Mouse (Mus musculus) frontal cortex, postnatal 36 days (tissue): ENCODE data around the gene Lyst.
"Not testable (repeated sequence)": the region's sequence is repeated elsewhere in the genome, so short reads cannot be mapped to it uniquely, and the experiment has no call there.

Source experiments
- DNase-seq, 2 experiments: peaks; one replicate each; pipeline ENCODE4 v3.0.0; 2022; ENCODE audit warnings: low spot score in 2 of 2

The Lyst gene

DNA sequence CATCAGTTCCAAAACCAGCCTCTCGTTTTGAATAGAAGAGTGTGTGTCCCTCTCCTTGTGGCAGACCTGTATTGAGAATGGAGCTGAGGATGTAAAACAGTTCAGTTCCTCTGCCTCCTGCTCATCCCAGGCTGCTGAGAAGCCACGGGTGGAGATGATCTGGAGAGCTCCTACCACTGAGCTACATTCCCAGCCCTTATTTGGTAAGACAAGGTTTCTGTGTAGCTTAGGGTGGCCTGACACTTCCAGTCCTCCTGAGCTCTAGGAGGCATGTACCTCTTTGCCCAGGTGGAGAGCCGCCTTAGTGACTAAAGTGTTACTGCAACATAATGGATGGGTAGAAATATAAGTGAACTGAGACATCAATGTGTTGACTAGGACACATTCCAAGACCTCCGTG is 190.8 kb downstream of the Lyst start:
- DNase-seq, result no peak

DNA sequence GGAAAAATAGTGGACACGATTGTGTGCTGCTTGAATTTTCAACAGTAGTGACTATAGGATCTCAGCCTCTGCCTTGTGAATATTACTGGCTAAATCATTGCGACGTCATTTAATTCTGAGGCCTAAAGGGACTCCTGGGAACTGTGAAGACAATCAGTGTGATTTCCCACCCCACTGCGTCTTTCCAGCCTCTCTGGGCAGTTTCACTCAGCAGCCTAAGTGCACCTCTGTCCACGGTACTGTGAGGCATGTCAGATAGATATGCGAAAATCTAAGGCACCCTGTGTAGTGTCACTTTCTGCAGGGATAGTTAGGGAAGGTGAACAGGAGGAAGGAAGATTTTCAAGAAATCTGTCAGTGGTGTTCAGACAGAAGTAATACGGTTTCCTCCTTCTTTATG is 193.1 kb downstream of the Lyst start:
- DNase-seq, result no peak

DNA sequence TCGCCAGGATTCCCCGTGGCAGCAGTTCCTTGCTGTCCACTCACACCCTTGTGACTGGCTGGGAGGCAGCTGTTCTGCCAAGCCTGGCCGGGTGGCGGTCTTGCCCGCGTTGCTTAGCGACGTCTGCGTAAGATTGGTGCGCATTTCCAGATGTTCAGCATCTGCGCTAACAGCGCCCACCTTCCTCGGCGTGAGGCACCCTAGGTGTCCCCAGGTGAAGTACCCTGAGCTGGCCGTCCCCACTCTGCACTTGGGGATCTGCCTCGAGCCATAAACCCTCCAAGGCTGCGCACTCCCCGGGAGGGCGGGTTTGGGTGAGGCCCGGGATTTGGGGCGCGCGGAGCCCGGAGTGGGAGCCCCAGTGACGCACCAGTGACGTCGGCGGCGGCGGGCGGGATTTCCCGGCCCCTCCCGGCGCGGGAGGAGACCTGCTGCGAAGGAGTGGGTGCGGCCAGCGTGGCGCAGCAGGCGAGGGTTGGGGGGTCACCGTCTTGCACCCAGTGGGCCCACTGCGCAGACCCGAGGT is 193.8 kb downstream of the Lyst start, which contains the start of gene Gng4:
TSS of gene Gng4 (plus strand) at position 166 of the 526 bp plus-strand sequence.
- DNase-seq, result peak; percentile 77 to 83

DNA sequence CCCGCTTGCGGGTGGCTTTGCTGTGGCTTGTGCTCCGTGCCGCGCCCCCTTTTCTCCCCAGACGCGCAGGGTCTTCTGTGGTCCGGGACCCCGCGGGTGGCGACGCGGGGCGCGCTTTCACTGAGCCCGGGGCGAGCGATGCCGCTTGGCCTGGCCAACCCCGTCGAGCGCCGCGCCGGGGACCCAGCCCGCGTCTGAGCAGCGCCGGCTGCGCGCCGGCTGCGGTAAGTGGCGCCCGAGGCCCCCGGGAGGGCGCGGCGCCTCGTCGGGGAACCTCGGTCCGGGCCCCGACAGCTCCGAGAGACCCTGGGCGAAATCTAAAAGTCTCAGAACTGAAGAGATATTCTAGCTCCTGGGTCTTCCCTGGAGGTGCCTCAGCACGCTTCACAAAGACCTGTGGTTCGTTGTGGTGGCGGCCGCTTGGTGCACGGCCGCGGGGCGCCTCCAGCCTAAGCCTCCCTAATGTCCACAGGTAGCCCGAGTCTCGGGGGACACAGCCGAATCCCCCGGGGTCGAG is 194.3 kb downstream of the Lyst start:
- DNase-seq, result no peak

DNA sequence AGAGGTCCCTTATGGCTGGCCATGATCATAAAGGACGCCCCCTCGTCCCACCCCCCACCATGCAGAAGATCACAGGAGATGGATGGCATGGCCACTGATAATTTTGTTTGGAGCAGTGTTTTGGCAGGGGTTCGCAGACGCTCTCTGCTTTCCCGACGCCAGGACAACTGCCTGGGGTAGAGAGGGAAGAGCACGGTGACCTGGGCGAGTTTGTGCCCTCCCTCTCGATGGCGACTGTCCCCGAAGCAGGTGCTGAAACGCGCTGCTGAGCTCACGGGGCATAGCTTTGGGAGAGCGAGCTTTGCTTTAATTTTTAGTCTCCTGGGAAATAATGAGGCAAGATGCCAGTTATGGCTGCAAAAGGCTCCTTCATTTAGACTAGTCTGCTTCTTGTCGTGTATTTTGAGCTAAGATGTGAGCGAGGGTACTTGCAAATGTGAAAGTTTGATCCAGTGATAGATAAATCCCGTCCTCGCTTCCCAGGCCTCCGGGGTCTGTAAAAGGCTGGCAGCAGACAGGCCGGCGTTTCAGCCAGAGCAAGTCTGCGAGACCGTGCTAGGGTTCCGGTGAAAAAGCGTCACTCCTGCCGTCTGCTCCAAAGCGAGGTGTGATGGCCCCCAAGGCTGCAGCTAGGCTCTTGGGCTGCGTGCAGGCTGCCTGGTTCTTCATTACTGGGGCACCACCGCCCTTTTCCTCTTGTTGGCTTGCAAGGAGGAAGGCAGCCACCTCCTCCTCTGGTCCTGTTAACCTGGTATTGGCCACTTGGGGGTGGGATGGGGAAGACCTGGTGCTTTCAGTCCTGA is 195.0 kb downstream of the Lyst start:
- peak; percentile 16 to 31 for DNase-seq

DNA sequence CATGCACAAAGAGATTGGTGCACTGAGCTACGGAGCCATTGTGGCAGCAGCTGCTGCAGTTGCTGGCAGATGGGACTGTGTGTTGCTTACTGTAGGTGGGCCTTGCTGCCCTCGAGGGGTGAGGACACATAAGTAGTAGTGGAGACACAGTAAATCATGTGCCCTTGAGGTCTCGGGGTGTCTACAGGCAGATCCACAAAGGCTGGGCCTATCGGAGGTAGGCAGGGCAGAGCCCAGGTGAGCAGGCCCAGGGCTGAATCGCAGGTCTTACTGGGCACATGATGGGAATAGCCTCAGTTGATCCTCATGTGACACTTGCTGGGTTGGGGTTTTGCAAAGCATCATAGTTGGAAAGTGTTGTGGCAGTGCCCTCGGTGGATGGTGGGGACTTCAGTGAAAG is 196.8 kb downstream of the Lyst start:
- no peak for DNase-seq

DNA sequence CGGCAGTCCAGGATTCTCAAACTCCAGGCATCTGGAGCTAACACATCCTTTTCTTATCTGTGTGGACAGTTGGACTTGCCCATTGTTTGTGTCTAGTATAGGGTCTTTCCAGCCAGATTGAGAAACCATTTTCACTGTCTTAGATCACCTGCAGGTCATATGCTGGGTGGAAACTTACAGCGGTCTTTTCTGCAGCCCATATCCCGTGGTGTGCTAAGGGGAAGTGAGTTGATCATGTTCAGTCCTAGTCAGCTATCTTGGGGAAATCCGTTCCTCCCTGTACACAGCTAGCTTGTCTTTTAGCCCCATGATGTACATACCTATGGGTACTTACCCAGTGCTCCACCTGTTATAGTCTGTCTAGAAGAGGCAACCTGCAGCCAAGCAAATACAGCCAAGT is 197.9 kb downstream of the Lyst start:
- DNase-seq, result no peak

DNA sequence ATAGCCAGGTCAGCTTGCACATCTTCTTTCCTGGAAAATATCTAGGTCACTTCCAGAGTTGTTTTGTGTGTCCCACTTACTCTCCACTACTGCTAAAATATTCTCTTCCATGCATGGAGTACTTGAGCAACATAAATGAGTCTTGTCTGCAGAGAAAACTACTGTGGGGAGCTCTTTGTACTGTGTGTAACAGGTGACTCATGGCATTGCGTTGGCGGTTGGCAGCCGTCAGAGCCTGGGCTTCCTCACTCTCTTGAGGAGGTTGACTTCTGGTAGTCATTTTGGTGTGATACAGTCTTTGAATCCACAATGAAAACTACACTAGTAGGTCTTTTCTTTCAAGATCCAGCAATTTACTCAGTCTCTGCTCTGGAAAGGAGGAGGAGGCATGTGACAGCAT is 201.8 kb downstream of the Lyst start:
- DNase-seq, result peak; percentile 66 to 73

DNA sequence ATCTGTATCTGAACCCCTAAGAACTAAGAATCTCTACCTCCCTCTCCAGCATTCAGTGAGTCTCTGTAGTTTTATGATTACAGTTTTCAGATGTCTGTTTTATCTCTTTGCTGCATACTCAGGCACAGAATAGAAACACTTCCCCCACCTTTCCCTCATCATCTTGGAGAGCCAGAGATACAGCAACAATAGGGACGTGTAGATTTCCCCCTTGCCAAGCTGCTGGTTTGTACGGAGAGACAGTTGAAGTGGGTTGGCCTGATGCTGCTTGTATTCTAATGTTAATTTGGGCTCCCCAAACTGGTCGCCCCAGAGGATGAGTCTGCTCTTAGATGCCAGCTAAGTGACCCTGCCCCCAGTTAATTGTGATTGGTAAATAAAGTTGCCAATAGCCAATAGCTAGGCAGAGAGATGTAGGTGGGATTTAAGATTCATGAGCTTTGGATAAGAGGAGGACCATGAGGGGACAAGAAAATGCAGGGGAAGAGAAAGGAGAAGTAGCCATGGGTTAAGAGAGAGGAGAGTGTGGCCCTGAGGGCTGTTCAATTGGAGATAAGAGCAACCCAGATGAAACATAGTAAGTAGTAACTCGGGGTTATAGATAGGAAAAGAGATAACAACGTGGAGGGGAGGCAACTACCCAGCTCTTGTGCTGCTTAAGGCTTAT is 205.1 kb downstream of the Lyst start:
- DNase-seq, result no peak

DNA sequence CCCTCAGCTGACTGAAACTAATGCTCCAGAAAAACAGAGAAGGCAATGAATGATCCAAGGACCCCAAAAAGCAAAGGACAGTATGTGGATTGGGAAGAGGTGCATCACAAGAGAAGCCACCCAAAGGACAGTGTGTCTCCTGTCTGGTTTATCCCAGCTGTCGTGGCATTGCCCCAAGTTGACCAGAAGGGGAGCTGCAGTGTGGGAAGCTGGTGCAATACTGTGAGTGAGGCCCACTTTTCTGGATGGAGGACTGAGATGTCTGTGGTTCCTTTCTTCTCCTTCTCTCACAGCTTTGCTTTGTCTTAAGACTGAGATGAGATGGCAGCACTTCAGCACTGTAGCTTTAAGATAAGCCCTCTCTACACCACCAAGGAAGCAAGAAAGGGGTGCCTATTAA is 205.9 kb downstream of the Lyst start:
- DNase-seq, result no peak

DNA sequence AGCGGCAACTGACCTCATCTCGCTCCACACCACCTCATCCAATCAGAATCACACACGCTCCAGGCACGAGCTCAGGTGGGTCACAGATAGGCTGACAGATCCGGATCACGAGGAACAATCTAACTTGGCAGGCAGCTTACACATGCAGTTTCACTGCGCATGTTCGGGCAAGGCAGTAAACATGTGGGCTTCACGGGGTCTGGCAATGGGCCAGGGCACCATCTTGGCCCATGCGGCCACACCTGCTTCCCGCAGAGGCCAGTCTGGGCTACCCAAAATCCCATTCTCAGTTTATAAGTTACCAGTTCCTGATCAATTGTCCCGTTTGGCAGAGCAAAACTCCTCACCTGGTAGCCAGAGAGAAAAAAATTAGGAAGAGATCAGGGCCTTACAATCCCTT is 207.6 kb downstream of the Lyst start:
- DNase-seq, result not testable (repeated sequence)

DNA sequence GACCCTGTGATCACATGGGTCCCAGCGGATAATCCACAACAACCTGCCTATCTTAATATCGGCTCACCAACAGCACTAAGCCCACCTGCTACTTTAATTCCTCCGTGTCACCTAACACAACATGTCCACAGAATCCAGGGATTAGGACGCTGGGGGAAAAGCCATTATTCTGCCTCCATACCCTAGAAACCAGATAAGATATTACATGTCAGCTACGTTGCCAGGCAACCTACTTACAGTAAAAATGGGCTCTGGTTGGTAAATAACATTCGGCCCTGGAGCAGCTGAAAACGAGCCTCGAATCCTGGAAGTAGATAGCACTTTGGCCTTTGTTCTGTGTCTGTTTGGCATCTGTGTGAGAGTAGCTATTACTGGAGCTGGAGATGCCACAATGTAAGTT is 208.6 kb downstream of the Lyst start:
- DNase-seq, result no peak

DNA sequence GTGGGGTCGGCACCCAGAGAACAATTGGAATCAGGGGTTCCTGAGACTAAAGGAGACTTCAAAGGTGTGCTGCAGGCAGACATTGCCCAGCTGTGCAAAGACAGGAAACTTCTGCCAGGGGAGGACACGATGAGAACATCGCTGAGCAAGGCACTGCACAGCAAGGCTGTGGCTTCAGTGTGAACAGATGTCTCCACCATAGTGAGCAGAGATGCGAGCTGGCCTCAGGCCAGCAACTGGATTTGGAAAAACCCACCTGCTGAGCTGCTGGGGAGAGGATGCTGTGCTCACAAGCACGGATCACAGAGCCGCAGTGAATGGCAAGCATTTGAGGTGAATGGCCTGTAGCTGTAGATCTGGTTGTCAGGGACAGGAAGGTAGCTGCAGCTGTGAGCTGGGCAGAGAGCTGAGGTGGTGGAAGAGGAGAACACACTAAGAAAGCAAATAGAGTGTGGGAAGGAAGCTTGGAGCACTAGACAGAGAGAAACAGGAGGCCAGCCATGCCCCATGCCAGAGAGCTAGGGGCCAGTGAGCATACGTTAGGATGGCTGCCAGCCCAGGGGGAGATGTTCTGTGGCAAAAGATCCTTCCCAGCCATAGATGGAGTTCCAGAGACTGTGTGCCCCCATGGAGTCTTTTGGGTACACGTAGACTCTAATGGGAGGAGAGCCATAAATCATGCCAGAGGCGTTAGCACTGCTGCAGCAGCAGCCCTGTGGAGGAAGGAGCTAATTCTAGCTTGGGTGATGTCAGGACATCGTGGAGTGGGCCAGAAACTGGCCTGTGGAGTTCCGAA is 218.3 kb downstream of the Lyst start:
- peak; percentile 15 to 24 for DNase-seq

DNA sequence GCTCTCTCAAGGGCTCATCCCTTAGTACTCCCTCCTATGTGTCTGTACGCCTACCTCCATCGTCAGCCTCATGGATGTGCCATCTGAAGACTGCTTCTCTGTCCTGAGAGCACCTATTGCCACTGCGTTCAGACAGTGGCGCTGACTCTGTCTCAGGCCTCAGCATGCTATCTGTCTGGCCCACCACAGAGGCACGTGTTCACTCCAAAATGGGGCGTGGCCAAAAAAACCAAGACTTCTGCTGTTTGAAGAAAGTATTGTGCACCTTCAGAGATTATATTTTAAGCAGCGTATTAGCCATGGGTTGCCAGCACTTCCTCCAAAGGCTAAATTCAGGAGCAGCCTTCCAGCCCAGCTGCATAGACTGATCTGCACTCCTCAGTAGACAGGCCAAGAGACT is 220.7 kb downstream of the Lyst start:
- no peak for DNase-seq

DNA sequence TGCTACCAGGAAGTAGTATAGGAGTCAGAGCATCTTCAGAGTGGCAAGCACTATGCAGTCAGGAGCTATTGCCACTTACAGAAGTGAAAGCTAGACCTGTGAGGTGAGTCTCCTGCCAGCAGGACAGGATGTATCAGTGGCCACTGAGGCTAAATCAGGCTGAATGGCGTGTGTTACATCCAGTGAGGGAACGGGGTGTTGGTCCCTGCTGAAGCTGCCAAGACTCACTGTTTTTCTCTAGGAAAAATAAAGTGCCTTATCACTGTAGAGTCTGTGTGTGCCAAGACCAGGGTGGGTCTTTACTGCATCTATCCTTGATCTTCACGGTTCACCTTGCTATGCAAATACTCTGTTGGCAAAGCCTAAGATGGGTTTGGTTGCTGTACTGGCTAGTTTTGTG is 228.5 kb downstream of the Lyst start:
- DNase-seq, result no peak

DNA sequence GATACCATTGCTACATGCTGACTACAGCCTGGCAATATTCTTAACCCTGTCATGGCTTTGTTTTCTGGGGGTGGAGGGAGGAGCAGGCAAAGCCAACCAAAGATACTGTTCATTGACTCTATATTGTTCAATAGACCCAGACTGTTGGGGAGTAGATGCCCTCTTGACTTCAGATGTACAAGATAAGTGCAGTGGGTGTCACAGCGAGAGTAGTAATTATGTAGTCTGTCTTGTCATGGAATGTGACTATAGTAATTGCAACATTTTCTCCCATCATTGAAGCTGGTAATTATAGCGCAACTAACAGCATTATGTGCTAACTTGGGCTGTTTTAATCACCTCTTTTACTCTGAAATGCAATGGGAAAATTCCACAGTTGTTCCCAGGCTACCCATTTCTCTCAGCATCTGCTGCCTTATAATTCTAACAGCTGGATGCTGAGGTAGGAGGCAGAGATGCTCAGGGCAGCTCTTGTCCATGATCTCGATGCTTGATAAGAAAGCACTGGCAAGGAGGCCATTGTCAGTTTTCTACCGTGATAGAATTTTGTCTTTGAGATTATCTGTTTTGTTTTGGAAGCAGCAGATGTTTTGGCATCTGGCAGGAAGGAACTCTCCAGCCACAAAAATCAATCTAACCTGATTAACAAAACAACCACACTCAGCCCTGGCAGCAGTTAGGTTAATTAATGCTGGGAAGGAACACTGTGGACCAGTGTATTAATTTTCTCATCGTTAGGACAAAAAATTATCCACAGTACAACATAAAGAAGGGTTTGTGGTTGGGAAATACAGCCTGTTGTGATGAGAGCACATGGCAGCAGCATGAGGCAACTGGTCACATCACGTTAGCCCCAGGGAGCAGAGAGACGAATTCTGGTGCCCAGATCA is 230.3 kb downstream of the Lyst start:
- no peak for DNase-seq

DNA sequence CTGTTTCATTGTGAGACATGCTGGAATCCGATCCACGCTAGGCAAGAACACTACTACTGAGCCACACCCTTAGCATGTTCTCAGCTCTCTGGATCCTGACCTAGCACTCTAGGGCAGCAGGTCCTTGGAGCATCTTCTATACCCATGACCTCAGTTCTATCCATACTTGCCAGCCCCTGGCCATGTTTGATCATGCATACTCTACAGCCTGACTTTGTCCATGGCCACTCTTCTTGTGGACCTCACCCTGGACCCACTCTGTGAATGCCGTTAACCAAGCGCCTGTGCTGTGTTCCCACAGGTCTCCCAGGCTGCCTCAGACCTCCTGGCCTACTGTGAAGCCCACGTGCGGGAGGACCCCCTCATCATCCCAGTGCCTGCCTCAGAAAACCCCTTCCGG is 234.7 kb downstream of the Lyst start:
- no peak for DNase-seq

DNA sequence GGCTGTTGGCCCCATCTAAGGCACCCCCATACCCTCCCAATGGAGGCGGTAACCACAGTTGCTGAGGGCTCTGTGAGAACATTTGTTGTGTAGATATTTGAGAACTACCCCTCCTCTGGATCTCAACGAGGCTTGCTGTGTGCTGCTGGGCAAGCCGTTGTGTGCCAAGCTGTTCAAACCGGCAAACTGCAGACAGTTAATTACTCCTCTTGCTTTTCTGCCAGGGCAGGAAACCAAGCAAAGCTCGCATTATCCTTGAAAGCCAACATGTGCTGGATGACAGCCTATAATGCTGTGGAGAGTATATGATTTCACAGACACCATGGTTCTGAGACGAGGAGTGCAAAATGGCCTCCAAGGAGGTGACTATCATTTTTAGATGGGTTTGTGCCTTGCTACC is 236.3 kb downstream of the Lyst start:
- DNase-seq, result no peak

DNA sequence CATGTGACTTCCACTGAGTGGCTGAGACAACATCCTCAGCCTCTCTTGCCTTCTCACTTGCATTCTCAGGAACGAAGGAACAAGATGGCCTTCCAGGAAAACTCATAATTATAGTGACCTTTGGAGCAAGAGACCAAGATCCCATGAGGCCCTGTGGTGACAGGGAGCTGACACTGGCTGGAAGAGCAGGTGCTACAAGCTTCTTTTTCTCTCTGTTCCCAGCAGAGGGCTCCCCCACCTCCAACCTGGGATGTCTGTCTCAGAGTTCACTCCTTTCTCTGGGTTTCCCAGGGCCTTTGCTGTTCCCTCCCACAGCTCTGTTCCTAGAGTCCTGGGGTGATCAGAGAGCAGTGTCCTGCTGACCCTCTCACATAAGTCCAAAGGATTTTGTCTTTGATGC is 237.9 kb downstream of the Lyst start:
- no peak for DNase-seq
